Mouse (Mus musculus) urinary bladder, postnatal 25 days (tissue): Measurements from ENCODE around the gene Prc1.

ENCODE experiments used
- DNase-seq: peaks from one replicate; pipeline ENCODE4 v3.0.0; 2022; ENCODE audit warnings: low spot score

The Prc1 gene

GRCm38 (mm10) chr7:80336932-80337331 lies 42.7 kb downstream of the Prc1 start:
- DNase-seq: no peak

- peak; percentile 32 for DNase-seq
Measured at GRCm38 (mm10) chr7:80339371-80339770, 45.1 kb downstream of the Prc1 start.

GRCm38 (mm10) chr7:80339793-80340628 lies 45.8 kb downstream of the Prc1 start:
- DNase-seq: peak; percentile 98

- DNase-seq: peak; percentile 41
Measured at GRCm38 (mm10) chr7:80340793-80341192, 46.5 kb downstream of the Prc1 start, which contains the start of gene Unc45a. Unc45a (minus strand) TSS chr7:80341005.

GRCm38 (mm10) chr7:80341793-80342192 lies 47.5 kb downstream of the Prc1 start:
- DNase-seq: no peak

DNA sequence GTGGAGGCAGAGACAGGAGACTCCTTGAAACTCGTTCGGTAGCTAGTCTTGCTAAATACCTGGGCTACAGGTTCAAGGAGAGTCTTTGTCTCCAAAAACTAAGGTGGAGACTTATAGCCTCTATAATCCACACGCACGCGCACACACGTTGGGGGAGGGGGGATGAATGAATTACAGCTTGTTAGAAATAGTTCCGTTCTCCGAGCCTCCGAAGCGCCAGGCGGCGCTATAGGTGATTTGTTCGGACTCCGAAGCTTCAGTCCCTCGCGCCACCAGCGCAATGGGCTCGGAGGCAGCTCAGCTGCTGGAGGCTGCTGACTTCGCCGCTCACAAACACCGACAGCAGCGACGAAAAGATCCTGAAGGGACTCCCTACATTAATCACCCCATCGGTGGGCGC lies 48.6 kb downstream of the Prc1 start, which contains the start of gene Hddc3:
TSS of gene Hddc3 (plus strand) at position 247 of the 400 bp plus-strand sequence.
- peak; percentile 93 for DNase-seq

GRCm38 (mm10) chr7:80343270-80344018 lies 49.2 kb downstream of the Prc1 start:
- DNase-seq: no peak

GRCm38 (mm10) chr7:80346173-80346572 lies 51.9 kb downstream of the Prc1 start:
- DNase-seq: no peak

DNA sequence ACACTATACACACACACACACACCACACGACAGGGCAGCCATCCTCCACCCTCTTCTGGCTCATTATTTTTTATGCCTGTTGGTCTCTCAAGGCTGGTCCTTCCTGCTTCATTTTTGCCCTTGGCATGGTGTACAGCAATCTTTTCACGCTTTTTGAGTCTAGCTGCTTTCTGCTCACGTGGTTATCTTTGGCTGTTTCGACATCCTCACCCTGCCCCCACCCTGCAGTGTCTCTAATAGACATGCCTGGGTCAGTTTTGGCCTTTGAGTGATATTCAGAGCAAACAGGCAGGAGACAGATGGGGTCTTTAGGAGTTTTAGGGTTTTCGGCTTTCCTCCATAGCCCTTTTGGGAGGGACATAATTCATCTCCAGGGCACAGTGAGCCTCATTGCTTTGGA lies 52.6 kb downstream of the Prc1 start:
- no peak for DNase-seq

DNA sequence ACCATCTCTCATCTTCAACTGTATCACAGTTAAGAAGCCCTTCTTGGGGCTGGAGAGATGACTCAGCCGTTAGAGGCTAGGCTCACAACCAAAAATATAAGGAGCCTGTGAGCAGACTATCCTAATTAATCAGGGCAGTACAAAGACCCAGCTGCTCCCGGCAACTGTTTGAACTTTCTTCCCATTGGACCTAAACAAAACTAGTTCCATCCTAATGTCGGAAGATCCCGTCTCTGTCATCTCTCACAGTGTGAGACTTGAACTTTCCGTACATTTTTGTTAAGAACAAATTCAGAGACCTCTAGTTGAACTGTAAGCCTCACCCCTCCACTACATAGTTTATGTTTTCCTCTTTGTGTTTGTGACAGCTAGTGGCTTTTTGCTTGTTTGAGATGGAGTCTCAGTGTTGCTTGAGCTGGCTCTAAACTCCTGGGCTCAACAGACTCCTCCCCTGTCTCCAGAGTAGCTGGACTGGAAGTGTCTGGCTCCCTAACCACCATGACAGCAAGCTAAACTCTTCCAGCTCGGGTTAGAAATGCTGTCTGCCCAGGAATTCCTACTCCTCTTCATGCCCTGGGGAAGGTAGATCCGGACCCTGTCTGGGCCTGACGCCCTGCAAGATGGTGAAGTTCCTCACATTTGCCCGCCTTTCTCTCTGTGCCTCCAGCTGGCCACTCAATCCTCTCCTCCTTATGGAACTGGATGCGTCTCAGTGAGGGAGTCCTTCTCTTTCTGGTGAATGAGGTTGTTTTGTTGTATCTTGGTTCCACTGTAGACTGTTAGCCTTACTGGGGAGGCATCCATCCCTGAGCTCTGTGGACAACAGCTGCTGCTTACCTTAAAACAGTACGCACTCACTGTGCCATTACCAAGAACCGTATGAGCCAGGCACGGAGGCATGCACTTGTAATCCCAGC lies 53.7 kb downstream of the Prc1 start:
- DNase-seq: no peak

GRCm38 (mm10) chr7:80350808-80351207 lies 56.6 kb downstream of the Prc1 start:
- no peak for DNase-seq

GRCm38 (mm10) chr7:80352920-80353319 lies 58.7 kb downstream of the Prc1 start:
- no peak for DNase-seq

DNA sequence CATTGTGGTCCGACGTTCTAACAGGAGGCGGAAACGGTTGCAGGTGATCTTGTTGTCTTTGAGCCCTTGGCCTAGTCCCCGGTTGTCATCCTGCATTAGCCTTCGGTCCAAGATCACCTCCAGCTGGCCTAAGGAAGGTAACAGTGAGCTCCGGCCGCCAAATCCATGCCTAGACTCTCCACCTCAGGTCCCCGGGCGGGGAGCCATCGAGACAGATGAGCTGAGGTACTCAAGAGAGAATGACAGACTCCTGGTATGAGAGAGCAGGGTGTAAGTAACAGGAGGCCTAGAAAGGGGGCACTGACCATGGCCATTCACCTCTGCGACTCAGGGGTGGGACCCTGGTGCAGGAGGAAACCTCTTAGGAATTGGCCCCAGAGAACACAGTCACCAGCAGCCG lies 62.1 kb downstream of the Prc1 start:
- DNase-seq: no peak

- no peak for DNase-seq
Measured at GRCm38 (mm10) chr7:80357156-80357555, 62.9 kb downstream of the Prc1 start.

DNA sequence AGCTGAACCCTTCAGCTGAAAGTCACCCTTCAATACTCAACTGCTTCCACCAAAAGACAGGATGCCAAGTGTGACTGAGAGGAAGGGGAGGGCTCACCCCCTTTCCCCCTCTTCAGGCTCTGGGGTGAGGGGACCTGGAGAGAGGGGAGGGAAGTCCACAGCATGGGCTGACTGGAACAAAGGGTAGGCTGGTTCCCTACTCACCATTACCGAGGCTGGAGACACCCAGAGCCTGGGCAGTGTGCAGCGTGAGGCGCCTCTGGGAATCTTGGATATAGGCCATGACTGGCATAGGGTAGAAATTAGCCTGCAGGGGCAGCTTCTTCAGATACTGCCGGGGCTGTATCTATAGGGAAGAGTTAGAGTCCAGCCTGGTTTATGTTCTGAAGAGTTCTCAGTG lies 63.8 kb downstream of the Prc1 start:
- no peak for DNase-seq

GRCm38 (mm10) chr7:80360435-80360834 lies 66.2 kb downstream of the Prc1 start:
- no peak for DNase-seq

DNA sequence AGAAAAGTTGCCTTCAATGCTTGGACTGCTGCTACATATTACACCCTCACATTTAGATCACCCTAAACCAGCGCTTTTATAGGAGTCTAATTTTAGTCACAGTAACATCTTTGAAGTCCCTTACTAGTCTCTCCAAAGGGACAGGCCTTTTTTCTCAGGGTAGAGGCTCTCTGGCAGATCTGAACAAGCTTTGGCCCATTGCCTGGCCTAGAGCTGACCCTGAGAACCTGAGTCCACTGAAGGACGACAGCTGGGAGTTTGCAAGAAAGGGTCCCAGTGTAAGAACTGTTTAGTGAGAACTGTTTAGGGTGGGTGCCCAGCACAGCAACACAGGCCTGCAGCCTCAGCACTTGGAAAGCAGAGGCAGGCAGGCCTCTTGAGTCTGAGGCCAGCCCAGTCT lies 71.5 kb downstream of the Prc1 start:
- no peak for DNase-seq
